Comparison of ENCODE assay signal across 18 mouse cellular contexts in the genomic region with DNA sequence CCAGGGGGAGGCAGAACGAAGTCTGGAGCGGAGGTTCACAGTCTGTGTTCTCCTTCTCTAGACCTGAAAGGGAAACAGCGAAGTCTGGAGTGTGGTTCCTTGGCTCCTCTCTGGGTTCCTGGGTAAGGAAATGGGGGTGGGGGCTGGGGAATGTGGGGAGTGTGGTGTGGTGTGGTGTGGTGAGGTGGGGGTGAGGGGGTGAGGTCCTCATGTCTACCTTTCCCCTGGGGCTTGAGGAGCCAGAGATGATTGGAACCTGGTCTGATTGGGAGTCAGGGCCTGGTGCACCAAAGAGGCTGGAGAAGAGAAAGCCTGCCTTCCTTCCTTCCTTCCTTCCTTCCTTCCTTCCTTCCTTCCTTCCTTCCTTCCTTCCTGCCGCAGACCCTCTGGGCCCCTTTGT.
"Had no signal": no experiment of that assay in that cellular context is flagged by ENCODE, and none has a peak within 500 bp of the region (broad histone marks: within the 10 kb centered on the region; RNA-seq: fewer than 3 reads in every experiment).

No protein-coding gene starts in this region.

- ATAC-seq: inflammation-experienced regulatory T-cells, adult 6 months; intestine, embryonic 15.5 days; intestine, embryonic 16.5 days; intestine, postnatal 0 days had no signal

- H3K9me3 ChIP-seq: heart, embryonic 12.5 days; heart, embryonic 13.5 days; heart, embryonic 15.5 days; hindbrain, embryonic 10.5 days; hindbrain, embryonic 12.5 days; hindbrain, embryonic 13.5 days; hindbrain, embryonic 15.5 days; intestine, embryonic 15.5 days; kidney, embryonic 15.5 days had no signal

- H3K4me1 ChIP-seq: heart, embryonic 15.5 days; hindbrain, embryonic 10.5 days; hindbrain, embryonic 12.5 days; hindbrain, embryonic 13.5 days; hindbrain, embryonic 15.5 days; intestine, embryonic 15.5 days; kidney, embryonic 15.5 days had no signal

- H3K4me3 ChIP-seq: heart, embryonic 12.5 days; heart, embryonic 13.5 days; heart, embryonic 15.5 days; hindbrain, embryonic 10.5 days; hindbrain, embryonic 12.5 days; hindbrain, embryonic 13.5 days; hindbrain, embryonic 15.5 days; intestine, embryonic 15.5 days; kidney, embryonic 15.5 days; layer of hippocampus, adult 2 months; left cerebral cortex, adult 2 months had no signal

- H3K9ac ChIP-seq: heart, embryonic 12.5 days; heart, embryonic 13.5 days; heart, embryonic 15.5 days; hindbrain, embryonic 12.5 days; hindbrain, embryonic 13.5 days; hindbrain, embryonic 14.5 days; hindbrain, embryonic 15.5 days; intestine, embryonic 15.5 days; kidney, embryonic 15.5 days had no signal

- H3K27me3 ChIP-seq: heart, embryonic 15.5 days; hindbrain, embryonic 12.5 days; hindbrain, embryonic 13.5 days; hindbrain, embryonic 15.5 days; intestine, embryonic 15.5 days; kidney, embryonic 15.5 days had no signal

- H3K36me3 ChIP-seq: heart, embryonic 12.5 days; heart, embryonic 13.5 days; heart, embryonic 15.5 days; hindbrain, embryonic 10.5 days; hindbrain, embryonic 12.5 days; hindbrain, embryonic 13.5 days; hindbrain, embryonic 15.5 days; intestine, embryonic 15.5 days; kidney, embryonic 15.5 days had no signal

- H3K4me2 ChIP-seq: heart, embryonic 11.5 days; heart, embryonic 12.5 days; heart, embryonic 13.5 days; heart, embryonic 15.5 days; hindbrain, embryonic 12.5 days; hindbrain, embryonic 13.5 days; hindbrain, embryonic 14.5 days; hindbrain, embryonic 15.5 days; intestine, embryonic 15.5 days; kidney, embryonic 15.5 days had no signal

- H3K27ac ChIP-seq: heart, embryonic 13.5 days; heart, embryonic 15.5 days; hindbrain, embryonic 10.5 days; hindbrain, embryonic 12.5 days; hindbrain, embryonic 13.5 days; hindbrain, embryonic 14.5 days; hindbrain, embryonic 15.5 days; hindbrain, postnatal 0 days; intestine, embryonic 15.5 days; kidney, embryonic 15.5 days; kidney, postnatal 0 days; layer of hippocampus, adult 2 months; left cerebral cortex, adult 2 months had no signal
